Mouse (Mus musculus) megakaryocyte progenitor cell, adult 5-6 weeks (primary cell): ENCODE measurements around the gene Neurod2. TPM values are rescaled to one million over a fixed set of nuclear protein-coding genes. Genes with fewer than 3 reads are reported as not detected.

ENCODE experiments used
- ATAC-seq: replicated peaks from 2 replicates; pipeline ENCODE4 v1.8.0; 2016; ENCODE audit warnings: mild to moderate bottlenecking, moderate TSS enrichment, inconsistent platforms; ENCODE audit not compliant: poor library complexity
- total RNA-seq, 2 experiments: library from RNA; stranded (forward) in 1 of 2; stranded (reverse) in 1 of 2; fragments of 157-497, 149-512 nt in 1 of 2; fragments of 200-1000 nt in 1 of 2; gene quantifications; 2 replicates each; pipeline versions ENCODE4 v1.2.3 to v1.2.4; 2015 to 2017

Neurod2 gene
- total RNA-seq, 2 experiments from 2014 or later = not detected

- no peak for ATAC-seq
Observed at GRCm38 (mm10) chr11:98319944-98320343, 9.5 kb downstream of the Neurod2 start.

- ATAC-seq = no peak
Observed at GRCm38 (mm10) chr11:98319544-98319943, 9.9 kb downstream of the Neurod2 start.

- no peak for ATAC-seq
Observed at GRCm38 (mm10) chr11:98319120-98319519, 10.3 kb downstream of the Neurod2 start.

GRCm38 (mm10) chr11:98318421-98319116 is 10.9 kb downstream of the Neurod2 start:
- ATAC-seq = no peak

- ATAC-seq = no peak
Observed at GRCm38 (mm10) chr11:98317479-98317878, 12.0 kb downstream of the Neurod2 start.

GRCm38 (mm10) chr11:98313790-98314323 is 15.6 kb downstream of the Neurod2 start:
- peak; percentile 48 for ATAC-seq

- no peak for ATAC-seq
Observed at GRCm38 (mm10) chr11:98298484-98299205, 30.8 kb downstream of the Neurod2 start.

- ATAC-seq = no peak
Observed at GRCm38 (mm10) chr11:98297778-98298177, 31.7 kb downstream of the Neurod2 start.

GRCm38 (mm10) chr11:98296916-98297315 is 32.5 kb downstream of the Neurod2 start:
- no peak for ATAC-seq

GRCm38 (mm10) chr11:98296277-98296676 is 33.2 kb downstream of the Neurod2 start:
- peak; percentile 63 for ATAC-seq

- ATAC-seq = no peak
Observed at GRCm38 (mm10) chr11:98295013-98295585, 34.3 kb downstream of the Neurod2 start.

GRCm38 (mm10) chr11:98294188-98295012 is 35.0 kb downstream of the Neurod2 start:
- peak; percentile 54 for ATAC-seq

- no peak for ATAC-seq
Observed at GRCm38 (mm10) chr11:98293070-98293469, 36.4 kb downstream of the Neurod2 start.

- ATAC-seq = no peak
Observed at GRCm38 (mm10) chr11:98290906-98291305, 38.5 kb downstream of the Neurod2 start.

GRCm38 (mm10) chr11:98289873-98290272 is 39.6 kb downstream of the Neurod2 start:
- ATAC-seq = no peak

- ATAC-seq = no peak
Observed at GRCm38 (mm10) chr11:98287961-98288360, 41.5 kb downstream of the Neurod2 start.

- ATAC-seq = no peak
Observed at GRCm38 (mm10) chr11:98287531-98287930, 41.9 kb downstream of the Neurod2 start.

- ATAC-seq = no peak
Observed at GRCm38 (mm10) chr11:98285368-98285767, 44.1 kb downstream of the Neurod2 start.

- peak; percentile 87 for ATAC-seq
Observed at GRCm38 (mm10) chr11:98284230-98284629, 45.2 kb downstream of the Neurod2 start.

GRCm38 (mm10) chr11:98283740-98284139 is 45.7 kb downstream of the Neurod2 start:
- no peak for ATAC-seq
